Mouse (Mus musculus) testis, adult 2 months (tissue): ENCODE measurements at regions not wholly inside any gene's neighbourhood (a gene's known extent, or its start where the extent isn't known, plus 50 kb on each side); places are given as distances from the start of the nearest gene placed in this dataset.

ENCODE experiments used
- CTCF ChIP-seq: fragments of 200-500 bp; IDR thresholded peaks from 2 replicates; pipeline ENCODE4 v1.5.1; 2012; ENCODE audit warnings: low read depth, mild to moderate bottlenecking, inconsistent platforms, low read length, moderate library complexity; ENCODE audit not compliant: control insufficient read depth, insufficient read depth, insufficient replicate concordance
- POLR2A ChIP-seq: fragments of 200-500 bp; IDR thresholded peaks from 2 replicates; pipeline ENCODE4 v1.6.1; 2012; ENCODE audit warnings: low read depth, mild to moderate bottlenecking, inconsistent platforms, low read length, moderate library complexity; ENCODE audit not compliant: control insufficient read depth

GRCm38 (mm10) chr9:94188124-94188523 lies 349.8 kb downstream of the 1190002N15Rik start:
- TF ChIP-seq CTCF (no peak), POLR2A (no peak)
